Mouse (Mus musculus) cerebellum, adult 11 months (tissue): Measurements from ENCODE around the gene Zfp488.

Experiments used
- DNase-seq: peaks from one replicate; pipeline ENCODE4 v3.0.0; 2022

Zfp488 gene

DNA sequence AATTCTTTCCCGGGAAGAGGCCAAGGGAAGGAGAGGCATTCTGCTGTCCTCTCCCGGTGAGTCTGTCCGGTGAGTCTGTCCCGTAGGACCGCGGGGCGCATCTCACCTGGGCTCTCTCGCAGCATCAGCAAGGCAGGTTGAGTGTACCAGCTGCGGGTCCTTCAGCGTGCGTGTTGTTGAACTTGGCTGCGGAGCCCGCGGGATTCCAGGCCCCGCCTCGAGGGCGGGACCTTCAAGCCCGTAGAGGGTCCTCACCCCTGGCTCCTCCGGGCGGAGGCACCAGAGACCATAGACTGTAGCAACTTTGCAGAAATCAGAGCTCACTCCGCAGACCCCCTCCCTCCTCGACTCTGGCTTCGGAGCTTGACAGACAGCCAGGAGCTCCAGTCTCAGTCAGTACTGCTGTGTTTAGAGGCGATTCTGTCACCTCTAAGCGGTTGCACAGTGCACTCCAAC is at the start of gene Zfp488:
TSS of gene Zfp488 (minus strand) at position 161 of the 456 bp plus-strand sequence.
- no peak for DNase-seq

DNA sequence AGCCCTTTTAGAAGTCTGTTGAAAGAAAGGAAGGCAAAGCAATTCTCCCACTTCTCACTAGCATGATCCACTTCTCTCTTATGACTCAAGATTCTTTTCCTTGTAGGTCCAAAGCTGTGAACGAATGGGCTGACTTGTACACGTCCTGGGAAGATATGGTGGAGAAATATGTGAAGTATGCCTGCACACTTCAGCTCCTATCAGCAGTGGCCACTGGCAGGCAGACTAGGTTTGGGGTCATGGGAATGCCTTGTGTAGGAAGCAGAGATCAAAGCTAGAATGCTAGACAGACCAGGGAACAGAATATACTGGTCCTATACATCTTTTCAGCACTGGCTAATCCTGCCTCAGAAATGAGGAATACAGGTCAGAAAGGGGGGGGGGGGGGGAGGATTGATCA is 48.1 kb upstream of the Zfp488 start:
- no peak for DNase-seq

DNA sequence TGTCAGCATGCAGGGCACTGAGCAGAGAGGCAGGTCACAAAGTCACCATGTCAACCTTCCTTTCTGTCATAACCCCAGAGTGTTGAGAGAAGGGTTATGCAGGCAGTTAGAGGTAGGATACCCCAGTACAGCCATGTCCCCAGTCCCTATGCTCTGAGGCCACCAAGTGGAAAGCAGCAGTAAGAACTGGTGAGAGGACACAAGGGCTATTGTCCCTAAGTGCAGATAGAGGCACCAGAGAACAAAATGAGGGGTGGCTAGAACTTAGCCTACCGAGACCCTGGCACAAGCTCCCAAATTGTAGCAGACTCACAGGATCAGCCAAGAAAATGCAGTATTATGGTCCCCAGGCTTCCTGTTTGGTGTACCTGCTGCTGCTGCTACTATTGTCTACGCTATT is 38.4 kb upstream of the Zfp488 start:
- no peak for DNase-seq

DNA sequence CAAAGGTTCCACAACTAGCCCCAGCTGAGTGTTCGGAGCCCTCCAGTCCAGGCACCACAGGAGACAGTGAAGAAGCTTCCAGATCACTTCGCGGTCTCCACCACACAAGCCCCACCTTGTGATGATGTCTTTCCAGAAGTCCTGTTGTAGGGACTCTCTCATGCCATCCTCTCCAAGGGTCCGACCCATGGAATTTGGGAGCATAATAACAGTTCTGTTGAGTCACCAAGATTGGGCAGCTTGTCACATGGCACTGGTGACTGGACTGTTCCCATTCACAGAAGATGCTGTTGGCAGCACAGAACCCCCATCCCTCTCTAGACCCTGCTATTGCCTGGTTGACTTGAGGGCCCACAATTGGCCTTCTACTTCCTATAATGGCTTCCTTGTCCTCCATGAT is 37.8 kb upstream of the Zfp488 start, which contains the start of gene Gm5460:
TSS of gene Gm5460 (plus strand) at position 378 of the 400 bp plus-strand sequence.
- DNase-seq, result no peak

DNA sequence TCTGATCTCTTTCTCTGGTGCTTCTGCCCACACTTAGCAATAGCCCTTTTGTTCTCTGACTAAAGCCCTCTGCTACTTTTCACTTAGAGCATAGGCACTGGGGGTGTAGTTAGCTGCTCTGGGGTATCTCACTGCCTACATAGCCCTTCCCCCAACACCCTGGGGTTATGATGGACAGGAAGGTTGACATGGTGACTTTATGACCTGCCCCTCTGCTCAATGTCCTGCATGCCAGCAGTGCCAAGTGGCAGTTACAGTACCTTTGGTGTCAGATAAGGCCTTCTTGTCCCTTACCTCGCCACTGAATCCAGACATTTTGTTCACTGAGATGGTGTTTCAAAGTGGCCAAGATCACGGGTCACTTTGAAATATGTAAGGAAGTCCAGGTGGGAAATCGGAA is 36.5 kb upstream of the Zfp488 start, which contains the start of gene Gm30083:
TSS of gene Gm30083 (minus strand) at position 120 of the 400 bp plus-strand sequence.
- DNase-seq, result no peak

DNA sequence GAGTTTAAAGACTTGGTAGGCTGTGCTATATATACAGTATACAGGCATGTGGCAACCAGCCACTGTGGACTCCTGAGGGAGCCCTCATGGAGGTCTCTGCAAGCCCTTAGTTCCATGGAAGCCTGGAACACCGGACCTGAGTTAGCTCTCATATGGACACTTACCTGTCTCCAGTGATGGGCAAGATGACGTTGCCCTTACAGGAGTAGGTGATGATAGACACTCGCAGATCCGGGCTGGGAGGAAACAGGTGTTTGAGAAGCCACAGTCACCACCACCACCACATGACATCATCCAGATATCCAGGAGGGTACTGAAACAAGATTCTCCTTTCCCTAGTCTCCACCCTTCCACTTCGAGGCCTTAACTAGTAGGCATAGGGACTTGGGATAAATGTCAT is 23.8 kb upstream of the Zfp488 start:
- no peak for DNase-seq

DNA sequence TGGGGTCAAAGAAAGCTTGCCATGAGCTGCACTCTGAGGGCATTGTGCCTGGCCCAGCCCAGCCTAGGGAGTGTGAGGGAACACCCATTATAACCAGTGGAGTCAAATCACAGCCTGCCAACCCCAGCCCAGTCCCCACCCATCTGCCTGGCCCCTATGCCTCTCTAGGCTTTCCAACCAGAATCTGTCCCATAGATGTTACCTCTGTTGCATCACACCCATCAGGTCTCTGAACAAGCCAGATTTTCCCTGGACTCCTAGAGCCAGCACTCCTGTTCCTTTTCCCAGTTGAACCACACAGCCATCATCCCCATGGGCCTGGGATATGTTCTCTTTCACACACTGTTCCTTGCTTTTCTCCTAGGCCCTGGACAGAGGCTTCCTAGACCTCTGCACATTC is 22.9 kb upstream of the Zfp488 start:
- no peak for DNase-seq

DNA sequence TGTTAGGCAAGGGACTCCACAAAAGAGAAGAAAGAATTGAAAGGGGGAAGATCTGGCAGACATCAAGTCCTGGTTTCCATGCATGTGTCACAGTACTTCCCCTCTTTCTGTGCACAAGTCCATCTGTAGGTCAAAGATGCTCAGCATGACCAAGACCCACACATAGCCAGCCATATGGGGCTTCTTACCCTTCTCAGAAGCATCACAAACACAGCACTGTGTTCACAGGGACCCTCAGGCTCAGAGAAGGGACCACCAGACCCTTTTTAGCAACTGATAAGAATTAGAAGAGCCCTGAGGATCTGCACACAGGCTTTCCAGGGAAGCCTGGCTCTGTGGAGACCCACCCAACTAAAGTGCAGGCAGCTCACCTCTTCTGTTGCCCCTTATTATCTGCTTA is 21.5 kb upstream of the Zfp488 start:
- DNase-seq, result no peak

DNA sequence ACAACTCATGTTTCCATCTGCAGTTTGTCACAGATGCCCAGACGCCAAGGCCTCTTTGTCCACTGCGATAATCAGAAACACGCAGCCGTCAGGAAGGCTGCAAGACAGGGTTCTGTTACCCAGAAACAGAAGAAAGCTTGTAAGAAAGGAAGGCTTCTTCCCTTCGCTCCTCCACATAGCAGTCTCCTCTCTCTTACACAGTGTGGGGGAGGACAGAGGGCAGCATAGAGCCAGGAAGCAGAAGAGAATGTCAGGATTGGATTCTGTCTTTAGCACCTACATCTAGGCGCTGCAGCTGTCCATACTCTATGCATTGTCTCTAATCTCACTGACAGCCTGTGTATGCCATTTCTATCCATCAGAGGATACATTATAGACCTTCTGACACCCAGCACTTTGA is 18.9 kb upstream of the Zfp488 start:
- DNase-seq, result no peak

DNA sequence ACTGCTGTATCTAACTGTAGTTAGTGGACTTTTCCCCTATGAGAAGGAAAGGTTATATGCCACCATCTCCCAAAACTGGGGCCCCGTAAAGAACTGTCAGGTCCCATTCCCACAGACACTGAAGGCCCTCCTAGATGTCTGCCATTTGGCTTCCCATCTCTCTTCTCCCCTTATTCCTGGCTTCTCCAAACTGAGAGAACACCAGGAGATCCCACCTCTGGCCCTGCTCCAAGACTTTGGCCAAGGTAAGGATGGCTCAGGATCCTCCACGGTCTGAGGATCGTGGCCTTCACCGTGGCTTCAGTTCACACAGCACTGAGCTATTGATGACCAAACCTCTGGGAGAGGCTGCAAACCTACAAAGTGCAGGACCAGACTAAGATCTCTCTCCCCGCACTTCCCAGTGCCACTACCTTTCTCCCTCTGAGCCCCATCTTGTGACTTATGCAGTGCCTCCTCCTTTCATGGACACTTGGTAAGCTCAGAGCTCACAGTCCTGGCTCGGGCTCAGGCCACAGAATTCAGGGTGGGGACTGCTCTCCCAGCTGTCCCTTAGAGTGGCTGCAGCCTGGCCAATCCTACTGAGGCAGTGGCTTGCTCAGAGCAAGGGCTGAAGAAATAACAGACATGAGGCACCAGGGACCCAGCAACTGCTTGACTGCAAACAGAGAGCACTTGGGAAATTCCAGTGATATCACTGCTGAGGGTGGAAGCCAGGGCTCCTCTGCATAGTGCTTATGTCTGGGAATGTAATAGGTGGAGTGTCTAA is 15.1 kb upstream of the Zfp488 start:
- no peak for DNase-seq

DNA sequence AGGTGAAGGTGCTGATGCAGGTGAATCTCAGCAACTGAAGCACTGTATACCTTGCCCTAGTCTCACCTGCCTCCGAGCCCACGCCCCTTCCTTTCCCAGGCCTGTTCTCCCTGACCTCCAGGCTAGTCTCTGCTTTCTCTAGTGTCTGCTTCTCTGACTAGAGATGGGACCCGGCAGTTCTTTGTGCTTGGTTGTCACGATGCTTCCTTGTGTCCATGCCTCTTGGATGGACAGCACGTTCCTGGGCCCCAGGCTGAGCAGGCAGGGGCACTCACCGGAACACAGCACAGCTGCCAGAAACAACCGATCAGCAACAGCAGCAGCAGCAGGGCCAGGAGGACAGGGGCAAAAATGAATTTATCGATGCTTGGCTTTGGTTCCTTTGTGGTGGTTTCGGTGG is 14.5 kb upstream of the Zfp488 start:
- DNase-seq, result no peak

DNA sequence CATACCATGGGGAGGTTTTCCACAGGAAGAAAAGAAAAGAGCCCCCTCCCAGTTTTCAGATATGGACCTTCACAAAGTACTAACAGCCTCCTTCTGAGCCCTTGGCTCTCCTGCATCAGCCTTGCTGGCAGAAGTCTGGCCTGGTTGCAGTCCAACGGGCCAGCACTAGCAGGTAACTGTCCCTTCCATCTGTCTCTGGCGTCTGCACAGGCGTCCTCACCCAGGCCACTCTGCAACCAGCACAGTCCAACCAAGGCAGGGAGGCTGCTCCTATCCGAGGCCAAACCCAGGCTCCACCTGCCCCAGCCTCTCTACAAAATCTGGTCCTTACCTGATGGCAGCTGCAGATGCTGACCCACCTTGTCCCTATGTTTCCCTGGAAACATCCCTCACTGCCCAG is 13.4 kb upstream of the Zfp488 start:
- DNase-seq, result peak; percentile 73

DNA sequence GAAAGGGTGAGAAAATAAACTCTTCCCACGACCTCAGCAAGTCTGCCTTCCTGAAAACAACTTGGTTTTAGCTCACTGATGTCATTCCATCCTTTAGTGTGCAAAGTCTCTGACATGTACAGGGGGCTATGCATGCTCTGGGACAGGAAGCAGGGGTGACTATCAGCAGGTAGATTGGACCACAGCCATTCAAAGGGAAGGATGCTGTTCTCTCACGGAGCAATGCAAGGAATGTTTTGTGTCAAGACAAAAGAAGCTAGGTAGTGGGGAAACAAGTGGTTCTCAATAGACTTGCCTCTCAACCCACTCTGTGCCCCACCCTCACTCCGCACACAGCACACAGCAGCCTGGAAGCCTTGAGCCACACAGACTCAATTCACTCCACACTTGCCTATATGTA is 10.6 kb upstream of the Zfp488 start:
- DNase-seq, result no peak

DNA sequence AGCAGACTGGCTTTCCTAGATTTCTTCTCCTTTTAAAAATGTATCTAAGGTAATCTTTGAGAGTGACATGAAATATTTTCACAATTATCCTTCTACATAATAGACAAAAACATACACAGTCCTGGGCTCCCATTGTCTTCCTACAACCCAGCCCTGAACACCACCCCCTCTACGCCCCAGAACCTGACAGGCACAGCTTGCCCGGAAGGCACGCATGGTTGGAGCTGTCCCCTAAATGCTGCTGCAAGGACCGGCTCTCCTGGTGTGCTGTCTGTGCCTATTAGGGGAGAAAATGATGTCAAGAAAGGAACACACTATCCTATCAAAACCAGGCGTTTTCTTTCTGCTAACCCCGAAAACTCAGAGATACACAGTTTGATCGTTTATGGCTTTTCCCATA is 816 bp downstream of the Zfp488 start:
- no peak for DNase-seq

DNA sequence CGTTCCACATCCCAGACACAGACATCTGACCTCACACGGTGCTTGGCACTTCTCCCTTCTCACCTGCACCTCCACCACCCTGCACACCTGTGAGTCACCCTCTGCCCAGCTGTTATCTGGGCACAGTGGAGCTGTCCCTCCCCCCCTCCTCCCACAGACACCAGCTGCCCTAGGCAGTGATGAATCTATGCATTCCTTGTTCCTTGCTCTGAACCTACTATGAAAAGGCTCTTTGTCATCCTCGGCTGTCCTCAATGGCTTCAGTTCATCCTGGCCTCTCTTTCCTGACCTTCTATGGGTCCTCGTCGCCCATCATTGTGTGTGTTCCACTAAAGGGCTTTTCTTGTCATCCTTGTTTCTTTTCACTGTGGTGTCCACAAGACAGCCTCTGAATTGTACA is 3.8 kb downstream of the Zfp488 start:
- DNase-seq, result no peak

DNA sequence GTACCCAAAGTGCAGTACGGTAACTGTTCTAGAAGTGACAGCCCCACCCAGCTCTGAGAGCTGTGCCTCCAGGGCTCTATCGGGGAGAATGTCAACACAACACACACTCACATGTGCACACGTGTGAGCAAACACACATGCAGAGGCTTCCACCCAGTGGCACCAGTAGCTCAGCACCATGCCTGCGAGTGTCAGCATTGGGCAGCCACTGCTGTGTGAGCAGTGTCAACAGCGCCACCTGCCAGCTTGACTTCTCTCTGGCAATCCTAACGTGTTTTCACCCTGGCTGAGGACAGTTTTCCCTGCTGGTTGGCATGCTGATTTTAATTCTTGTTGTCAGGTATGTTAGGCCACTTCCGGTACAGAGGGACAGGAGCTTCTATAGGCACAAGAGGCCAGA is 5.9 kb downstream of the Zfp488 start:
- DNase-seq, result no peak

DNA sequence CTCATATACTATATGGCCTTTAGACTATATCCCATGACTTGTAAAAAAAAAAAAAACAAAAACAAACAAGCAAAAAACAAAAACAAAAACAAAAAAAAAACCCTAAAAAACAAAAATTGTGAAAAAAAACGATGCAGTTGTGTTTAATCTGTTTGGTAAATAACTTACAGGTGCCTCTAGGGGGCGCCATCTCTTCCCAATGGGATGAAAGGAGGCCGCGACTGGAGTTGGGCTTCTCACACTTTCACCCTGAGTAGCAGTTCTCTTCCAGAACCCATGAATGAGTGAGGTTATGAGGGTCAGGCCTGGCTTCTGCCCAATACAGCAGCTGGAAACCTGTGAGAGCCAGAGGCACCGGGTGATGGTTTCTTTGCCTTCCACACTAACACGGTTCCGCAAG is 12.9 kb downstream of the Zfp488 start:
- no peak for DNase-seq

DNA sequence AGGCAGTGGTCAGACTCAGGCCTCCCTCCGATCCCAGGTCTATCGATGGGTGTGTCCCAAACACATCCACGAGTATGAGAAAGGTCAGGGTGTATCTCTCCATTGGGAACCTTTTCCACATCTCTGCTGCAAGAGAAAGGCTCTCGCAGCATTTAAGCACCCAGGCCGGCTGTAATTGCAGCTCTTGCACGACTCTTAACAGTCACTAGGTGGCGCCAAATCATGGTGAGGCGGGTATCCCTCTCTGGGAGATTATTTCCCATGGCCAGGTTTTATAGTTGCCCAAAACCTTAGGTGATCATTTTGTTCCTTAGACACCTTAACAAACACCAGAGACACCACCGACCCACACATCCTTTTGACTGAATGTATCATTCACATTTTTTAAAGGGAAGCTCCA is 19.2 kb downstream of the Zfp488 start:
- peak; percentile 50 for DNase-seq

DNA sequence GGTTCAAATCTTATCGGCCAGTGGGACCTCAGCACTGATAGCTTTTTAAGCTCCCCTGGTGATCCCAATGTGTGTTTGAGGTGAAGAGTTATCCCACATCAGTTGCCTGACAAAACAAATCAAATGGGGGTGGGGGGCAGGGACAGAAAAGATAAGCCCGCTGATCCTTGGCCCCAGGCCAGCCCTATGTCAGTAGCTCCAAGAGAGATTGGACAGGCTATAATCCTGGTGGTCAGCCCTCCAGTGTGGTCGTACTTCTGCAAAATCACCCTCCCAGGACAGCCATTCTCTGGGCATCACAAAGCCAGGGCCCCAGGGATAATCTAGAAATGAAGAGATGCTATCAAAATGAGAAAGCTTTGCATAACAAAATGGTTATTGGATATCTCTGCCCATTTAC is 19.7 kb downstream of the Zfp488 start:
- DNase-seq, result no peak

DNA sequence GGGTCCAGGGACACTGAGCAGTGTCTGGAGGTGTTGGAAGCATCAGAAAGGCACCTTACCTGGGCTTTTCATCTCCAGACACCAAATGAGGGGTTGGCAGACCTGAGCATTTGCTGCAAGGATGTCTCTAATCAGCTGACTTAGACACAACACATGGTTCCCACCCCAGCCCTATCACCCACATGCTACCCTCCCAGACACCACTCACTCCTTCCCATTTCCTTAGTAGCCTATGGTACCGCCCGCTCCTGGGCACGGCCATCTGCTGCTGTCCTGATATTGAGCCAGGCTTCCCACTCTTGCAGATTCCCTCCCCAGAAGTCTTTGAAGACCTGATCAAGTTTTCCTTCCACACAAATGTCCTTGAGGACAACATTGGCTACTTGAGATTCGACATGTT is 20.4 kb downstream of the Zfp488 start:
- DNase-seq, result no peak

DNA sequence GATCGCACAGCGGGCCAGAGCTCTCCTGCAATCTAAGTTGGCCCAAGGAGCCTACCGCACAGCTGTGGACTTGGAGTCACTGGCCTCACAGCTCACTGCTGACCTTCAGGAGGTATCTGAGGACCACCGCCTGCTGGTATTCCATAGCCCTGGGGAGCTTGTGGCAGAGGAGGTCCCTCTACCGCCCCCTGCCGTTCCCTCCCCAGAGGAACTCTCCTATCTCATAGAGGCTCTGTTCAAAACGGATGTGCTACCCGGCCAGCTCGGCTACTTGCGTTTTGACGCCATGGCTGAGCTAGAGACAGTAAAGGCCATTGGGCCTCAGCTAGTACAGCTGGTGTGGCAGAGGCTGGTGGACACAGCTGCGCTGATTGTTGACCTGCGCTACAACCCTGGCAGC is 22.5 kb downstream of the Zfp488 start:
- no peak for DNase-seq

DNA sequence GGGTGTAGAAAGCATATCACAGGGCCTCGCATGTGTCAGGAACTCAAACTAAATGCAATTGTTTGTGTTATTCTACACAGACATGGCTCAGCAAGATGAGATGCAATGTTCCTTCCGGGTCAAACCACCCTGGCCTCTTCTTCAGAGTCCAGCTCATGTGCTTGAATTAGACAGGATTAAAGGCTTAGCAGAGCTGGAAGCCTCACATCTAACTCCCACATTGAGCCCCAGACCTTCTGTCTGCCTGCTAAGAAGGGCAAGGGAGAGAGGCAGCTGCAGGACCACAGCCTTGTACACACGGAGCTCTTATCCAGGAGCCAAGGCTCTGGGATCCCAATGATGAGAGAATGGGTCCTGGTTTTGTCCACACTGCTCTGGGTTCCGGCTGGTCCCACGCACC is 24.8 kb downstream of the Zfp488 start, which contains the start of gene Rbp3:
TSS of gene Rbp3 (plus strand) at position 243 of the 400 bp plus-strand sequence.
- DNase-seq, result no peak

DNA sequence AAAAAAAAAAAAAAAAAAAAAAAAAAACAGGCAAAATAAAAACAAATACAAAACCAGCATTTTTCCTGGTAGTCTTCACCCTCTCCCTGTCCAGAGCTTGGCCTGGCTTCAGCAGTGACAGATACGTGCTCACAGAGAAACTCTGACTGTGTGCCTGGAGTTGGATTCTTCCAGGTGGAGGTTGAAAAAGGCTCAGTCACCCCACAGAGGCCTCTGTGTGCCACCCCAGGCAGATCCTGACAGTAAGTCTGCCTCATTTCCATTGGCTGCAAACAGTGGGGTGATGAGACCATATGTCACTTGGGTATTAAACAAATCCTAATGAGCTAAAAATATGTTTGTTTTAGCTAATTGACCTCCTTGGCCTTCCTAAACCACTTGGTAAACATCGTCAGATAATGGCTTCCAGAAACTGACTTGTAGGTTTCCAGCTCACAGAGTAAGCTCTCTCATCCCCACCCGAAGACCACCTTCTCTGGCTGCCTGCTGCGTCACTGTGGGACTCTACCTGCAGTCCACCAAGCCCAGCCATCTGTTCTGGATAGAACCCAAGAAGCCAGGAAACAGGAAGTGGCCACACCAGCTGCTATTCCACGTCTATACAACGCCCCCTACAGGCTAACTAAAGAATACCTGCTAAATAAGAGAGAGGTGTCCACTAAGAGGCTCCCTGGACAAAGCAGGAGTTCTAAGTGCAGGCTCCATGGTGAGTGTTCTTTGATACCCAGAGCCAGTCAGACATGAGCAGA is 26.2 kb downstream of the Zfp488 start:
- peak; percentile 37 for DNase-seq

DNA sequence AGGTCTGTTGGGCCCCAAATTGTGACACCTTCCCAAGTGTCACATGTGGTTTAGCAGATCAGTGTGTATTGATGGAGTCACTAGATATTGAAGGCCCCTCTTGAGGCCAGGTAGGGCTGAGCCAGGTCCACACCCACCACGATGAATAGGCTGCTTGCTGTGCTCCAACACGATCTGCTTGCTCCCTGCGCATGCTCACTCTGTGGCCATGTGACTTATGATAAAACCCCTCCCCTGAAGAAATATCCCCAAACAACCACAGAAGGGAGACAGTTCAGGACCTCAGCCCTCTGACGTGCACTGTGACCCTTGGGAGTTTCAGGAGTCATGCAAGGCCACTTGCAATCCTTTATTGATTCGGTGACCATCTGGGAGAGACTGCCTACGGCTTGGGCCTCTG is 32.4 kb downstream of the Zfp488 start:
- DNase-seq, result no peak
